Mouse (Mus musculus): ENCODE data around the gene Pdia4.
"Not testable (repeated sequence)": the region's sequence is repeated elsewhere in the genome, so short reads cannot be mapped to it uniquely, and the experiment has no call there.

Pdia4 gene

GRCm38 (mm10) chr6:47769861-47770260 is 43.4 kb downstream of the Pdia4 start:
- in situ Hi-C loops (cut with MboI; ENCODE audit: unreplicated experiment in 2 of 2) = not testable (repeated sequence)

DNA sequence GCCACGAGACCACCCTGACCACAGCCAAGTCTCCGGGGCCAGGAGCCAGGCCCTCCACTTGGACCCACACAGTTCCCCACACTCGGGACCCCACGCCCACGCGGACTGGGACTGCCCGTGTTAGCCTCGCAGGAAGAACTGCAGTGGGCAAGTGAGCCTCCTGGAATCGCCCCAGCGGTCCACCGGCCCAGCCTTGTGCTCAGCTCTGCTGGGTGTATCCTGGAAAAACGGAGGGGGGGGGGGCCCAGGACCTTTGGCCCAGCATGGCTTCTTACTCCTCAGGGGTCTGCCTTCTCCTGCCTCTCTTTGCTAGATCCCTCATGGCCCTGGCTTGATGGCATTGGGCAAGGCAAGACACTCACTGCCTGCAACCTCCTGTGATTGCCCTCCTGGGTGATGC is 44.7 kb downstream of the Pdia4 start:
- in situ Hi-C loops (cut with MboI; ENCODE audit: unreplicated experiment in 2 of 2) = not testable (repeated sequence)

DNA sequence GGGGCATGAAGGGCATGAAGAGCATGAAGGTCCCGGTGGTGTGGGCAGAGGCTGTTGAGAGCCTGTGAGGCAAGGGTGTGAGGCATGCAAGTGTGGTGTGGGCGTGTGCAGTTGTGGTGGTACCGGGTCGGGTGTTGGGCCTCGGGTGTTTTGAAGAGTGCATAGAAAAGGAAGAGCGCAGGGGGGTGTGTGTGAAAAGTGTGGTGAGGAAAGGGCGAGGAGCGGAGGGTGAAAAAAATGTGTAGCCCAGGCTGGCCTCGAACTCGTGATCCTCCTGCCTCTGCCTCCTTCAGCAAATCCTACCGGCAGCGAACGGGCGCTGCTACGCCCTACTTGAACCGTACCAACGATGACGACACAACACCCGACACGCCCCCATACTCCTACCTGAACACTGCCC is 45.9 kb downstream of the Pdia4 start:
- in situ Hi-C loops (cut with MboI; ENCODE audit: unreplicated experiment in 2 of 2) = not testable (repeated sequence)

GRCm38 (mm10) chr6:47762686-47763085 is 50.5 kb downstream of the Pdia4 start:
- in situ Hi-C loops (cut with MboI; ENCODE audit: unreplicated experiment in 2 of 2) = not testable (repeated sequence)

- in situ Hi-C loops (cut with MboI; ENCODE audit: unreplicated experiment in 2 of 2) = not testable (repeated sequence)
These were observed 53.8 kb downstream of the Pdia4 start for GRCm38 (mm10) chr6:47759406-47759805.

- in situ Hi-C loops (cut with MboI; ENCODE audit: unreplicated experiment in 2 of 2) = not testable (repeated sequence)
These were observed 55.4 kb downstream of the Pdia4 start for GRCm38 (mm10) chr6:47757849-47758248.

DNA sequence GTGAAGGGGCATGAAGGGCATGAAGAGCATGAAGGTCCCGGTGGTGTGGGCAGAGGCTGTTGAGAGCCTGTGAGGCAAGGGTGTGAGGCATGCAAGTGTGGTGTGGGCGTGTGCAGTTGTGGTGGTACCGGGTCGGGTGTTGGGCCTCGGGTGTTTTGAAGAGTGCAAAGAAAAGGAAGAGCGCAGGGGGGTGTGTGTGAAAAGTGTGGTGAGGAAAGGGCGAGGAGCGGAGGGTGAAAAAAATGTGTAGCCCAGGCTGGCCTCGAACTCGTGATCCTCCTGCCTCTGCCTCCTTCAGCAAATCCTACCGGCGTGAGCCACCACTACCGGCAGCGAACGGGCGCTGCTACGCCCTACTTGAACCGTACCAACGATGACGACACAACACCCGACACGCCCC is 55.8 kb downstream of the Pdia4 start:
- in situ Hi-C loops (cut with MboI; ENCODE audit: unreplicated experiment in 2 of 2) = not testable (repeated sequence)

DNA sequence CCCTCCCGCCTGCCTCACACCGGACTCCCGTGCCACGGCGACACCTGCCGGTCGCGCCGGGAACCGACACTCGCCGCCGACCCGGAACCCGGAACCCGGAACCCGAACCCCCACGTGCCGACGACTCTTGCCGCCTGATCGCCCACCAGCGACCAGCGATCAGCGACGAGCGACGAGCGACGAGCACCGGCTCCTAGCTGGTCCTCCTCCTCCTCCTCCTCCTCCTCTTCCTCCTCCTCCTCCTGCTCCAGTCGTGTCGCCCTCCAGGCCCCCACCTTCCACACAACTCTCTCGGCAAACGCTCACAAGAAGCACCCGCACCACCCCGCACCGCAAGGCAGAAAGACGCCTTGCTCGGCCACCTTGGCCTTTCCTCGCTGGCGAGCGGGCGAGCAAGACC is 60.1 kb downstream of the Pdia4 start:
- in situ Hi-C loops (cut with MboI; ENCODE audit: unreplicated experiment in 2 of 2) = not testable (repeated sequence)

DNA sequence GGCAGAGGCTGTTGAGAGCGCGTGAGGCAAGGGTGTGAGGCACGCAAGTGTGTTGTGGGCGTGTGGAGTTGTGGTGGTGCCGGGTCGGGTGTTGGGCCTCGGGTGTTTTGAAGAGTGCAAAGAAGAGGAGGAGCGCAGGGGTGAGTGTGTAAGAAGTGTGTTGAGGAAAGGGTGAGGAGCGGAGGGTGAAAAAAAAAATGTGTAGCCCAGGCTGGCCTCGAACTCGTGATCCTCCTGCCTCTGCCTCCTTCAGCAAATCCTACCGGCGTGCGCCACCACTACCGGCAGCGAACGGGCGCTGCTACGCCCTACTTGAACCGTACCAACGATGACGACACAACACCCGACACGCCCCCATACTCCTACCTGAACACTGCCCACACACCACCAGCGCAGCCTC is 64.9 kb downstream of the Pdia4 start:
- in situ Hi-C loops (cut with MboI; ENCODE audit: unreplicated experiment in 2 of 2) = not testable (repeated sequence)

GRCm38 (mm10) chr6:47747886-47748285 is 65.3 kb downstream of the Pdia4 start:
- in situ Hi-C loops (cut with MboI; ENCODE audit: unreplicated experiment in 2 of 2) = not testable (repeated sequence)

All from v-Abl transformed pro-B cells (cell line).